Mouse (Mus musculus) bone marrow, adult 2 months (tissue): ENCODE data around the gene Gpx4.

Experiments used
- CTCF ChIP-seq: fragments of 200-500 bp; IDR thresholded peaks from 2 replicates; pipeline ENCODE4 v1.5.1; 2011; ENCODE audit warnings: low read length, control low read depth; ENCODE audit not compliant: control insufficient read depth, insufficient read depth
- POLR2A ChIP-seq: fragments of 200-500 bp; IDR thresholded peaks from 2 replicates; pipeline ENCODE4 v1.6.1; 2011; ENCODE audit warnings: low read depth, mild to moderate bottlenecking, control low read depth, low read length, borderline replicate concordance; ENCODE audit not compliant: control insufficient read depth

DNA sequence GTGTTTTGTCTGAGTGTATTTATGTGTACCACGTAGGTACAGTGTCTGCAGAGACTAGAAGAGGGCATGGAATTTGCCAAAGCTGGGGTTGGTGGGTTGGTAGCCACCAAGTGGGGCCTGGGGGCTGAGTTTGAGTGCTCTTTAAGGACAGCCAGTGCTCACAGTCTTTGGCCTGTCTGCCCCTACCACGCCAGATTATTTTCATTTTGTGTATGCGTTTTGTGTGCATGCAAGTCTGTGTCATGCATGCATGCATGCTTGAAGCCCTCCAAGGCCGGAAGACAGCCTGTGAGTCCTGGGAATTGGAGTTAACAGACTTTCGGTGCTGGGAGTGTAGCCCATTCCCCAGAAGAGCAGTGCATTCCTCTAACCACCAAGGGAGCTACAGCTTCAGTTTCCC is 8.4 kb downstream of the Gpx4 start:
- TF ChIP-seq CTCF: no peak
- no peak for TF ChIP-seq POLR2A
